Mouse (Mus musculus) layer of hippocampus, adult 9-11 months (tissue): ENCODE measurements at regions not wholly inside any gene's neighbourhood (a gene's known extent, or its start where the extent isn't known, plus 50 kb on each side); places are given as distances from the start of the nearest gene placed in this dataset.
"Not testable (repeated sequence)": the region's sequence is repeated elsewhere in the genome, so short reads cannot be mapped to it uniquely, and the experiment has no call there.

ENCODE experiments used
- DNase-seq: peaks from one replicate; pipeline ENCODE4 v3.0.0; 2022

DNA sequence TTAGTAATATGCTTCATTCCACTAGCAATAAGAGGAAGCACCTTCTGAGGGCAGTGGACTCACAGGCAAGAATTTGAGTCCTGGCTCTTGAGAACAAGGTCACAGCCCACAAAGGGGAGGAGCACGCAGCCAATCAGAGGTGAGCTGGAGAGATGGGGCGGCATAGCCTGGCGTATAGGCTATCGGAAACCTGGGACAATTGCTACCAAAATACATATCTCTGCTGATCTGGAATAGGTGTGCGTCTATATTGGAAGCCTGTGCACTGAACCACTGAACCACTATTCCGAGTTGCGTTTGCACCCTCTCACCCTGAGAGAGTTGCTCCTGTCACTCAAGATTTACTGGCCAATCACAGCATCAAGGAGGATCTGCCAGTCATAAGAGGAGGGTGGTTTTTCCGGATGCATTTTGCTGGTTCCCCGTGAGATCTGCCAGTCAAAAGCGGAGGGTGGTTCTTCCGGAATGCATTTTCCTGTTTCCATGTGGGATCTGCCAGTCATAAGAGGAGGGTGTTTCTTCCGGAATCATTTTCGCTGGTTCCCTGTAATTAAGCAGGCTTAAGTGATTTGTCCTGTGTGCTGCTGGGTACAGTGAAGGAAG is 80.1 kb upstream of the Riok2 start:
- peak; percentile 96 for DNase-seq

DNA sequence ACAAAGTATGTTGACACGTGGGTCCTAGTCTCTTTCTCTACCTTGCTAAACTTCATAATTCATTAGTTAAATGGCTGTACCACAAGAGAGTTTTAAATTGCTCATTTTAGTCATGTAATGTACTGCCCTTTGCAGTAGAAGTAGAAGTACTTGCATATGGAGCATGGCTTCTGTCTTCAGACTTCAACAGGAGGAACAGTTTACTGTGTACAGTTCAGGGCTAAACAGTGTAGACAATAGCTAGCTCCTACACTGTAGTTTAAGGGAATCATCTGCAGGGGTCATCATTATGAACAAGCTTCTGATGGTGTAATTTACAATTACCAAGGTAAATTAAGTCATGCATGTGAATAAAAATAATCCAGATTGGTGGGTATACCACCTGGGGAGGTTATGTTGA is 79.1 kb upstream of the Riok2 start:
- not testable (repeated sequence) for DNase-seq

DNA sequence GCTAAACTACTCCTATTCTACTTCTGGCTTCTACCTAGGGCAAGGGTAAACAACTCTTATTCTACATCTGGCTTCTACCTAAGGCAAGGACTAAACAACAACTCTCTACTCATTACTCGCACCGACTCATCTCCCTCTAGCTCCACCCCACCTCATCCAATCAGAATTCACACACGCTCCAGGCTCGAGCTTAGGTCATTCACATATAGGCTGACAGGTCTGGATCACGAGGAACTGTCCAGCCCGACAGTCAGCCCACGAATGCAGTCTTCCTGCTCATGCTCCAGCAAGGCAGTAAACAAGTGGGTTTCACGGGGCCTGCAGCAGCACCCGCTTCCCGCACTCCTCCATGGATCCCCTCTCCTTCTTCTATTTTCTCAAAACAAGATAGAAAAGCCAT is 70.6 kb upstream of the Riok2 start:
- not testable (repeated sequence) for DNase-seq
